11 mouse cellular contexts compared by ENCODE assay signal in genomic region chr7:28929381-28929780, GRCm38 (mm10). TPM values are rescaled to one million over a fixed set of nuclear protein-coding genes. Genes with fewer than 3 reads are reported as not detected.
DNase-seq lines count a peak whose midpoint lies in the region; ATAC-seq and TF ChIP-seq lines count a peak whose summit lies in the region.
"Had no signal": no experiment of that assay in that cellular context is flagged by ENCODE, and none has a peak within 500 bp of the region (broad histone marks: within the 10 kb centered on the region; RNA-seq: fewer than 3 reads in every experiment).

No protein-coding gene starts in this region.

- no peaks in the 10 kb centered on the region for H3K27me3 ChIP-seq in heart, embryonic 11.5 days (ENCODE audit: control insufficient read depth, insufficient read depth, low read length)
- no peaks in the 10 kb centered on the region for H3K27me3 ChIP-seq in heart, adult 2 months (ENCODE audit: control insufficient read depth, insufficient read depth, low read length)
- no peaks in the 10 kb centered on the region for H3K27me3 ChIP-seq in kidney, embryonic 14.5 days (ENCODE audit: control insufficient read depth, insufficient read depth, low read length)
- no peaks in the 10 kb centered on the region for H3K27me3 ChIP-seq in lung, postnatal 0 days (replicated peaks; ENCODE audit: insufficient read depth, low read length)
- H3K27me3 ChIP-seq in hindbrain, embryonic 14.5 days (ENCODE audit: control insufficient read depth, insufficient read depth, low read length) = no peaks in the 10 kb centered on the region

- TF ChIP-seq POLR2A in heart, adult 2 months (IDR thresholded peaks at IDR 0.05; ENCODE audit: insufficient read depth, low read depth, low read length) = no peak

- H3K4me3 ChIP-seq in heart, embryonic 11.5 days (ENCODE audit: low read depth, low read length) = no peak overlapping the region
- H3K4me3 ChIP-seq in heart, adult 2 months = no peak overlapping the region
- no peak overlapping the region for H3K4me3 ChIP-seq in kidney, embryonic 14.5 days (ENCODE audit: low read length)
- no peak overlapping the region for H3K4me3 ChIP-seq in lung, postnatal 0 days (ENCODE audit: low read depth, low read length)
- H3K4me3 ChIP-seq in hindbrain, embryonic 14.5 days (replicated peaks; ENCODE audit: low read length) = no peak overlapping the region

- H3K9ac ChIP-seq in heart, embryonic 11.5 days (ENCODE audit: low read depth, low read length) = 0 out of 2 replicates have a peak overlapping the region, but pooled peaks have one; percentile 22
- H3K9ac ChIP-seq in heart, adult 2 months (ENCODE audit: low read depth, low read length) = no peak overlapping the region
- no peak overlapping the region for H3K9ac ChIP-seq in kidney, embryonic 14.5 days (ENCODE audit: low read depth, low read length)
- no peak overlapping the region for H3K9ac ChIP-seq in lung, postnatal 0 days (replicated peaks; ENCODE audit: low read depth)
- no peak overlapping the region for H3K9ac ChIP-seq in hindbrain, embryonic 14.5 days
- H3K9ac ChIP-seq: liver, embryonic 14.5 days had no signal

- H3K27ac ChIP-seq in heart, embryonic 11.5 days (ENCODE audit: low read depth, low read length) = no peak overlapping the region
- H3K27ac ChIP-seq in heart, adult 2 months = no peak overlapping the region
- H3K27ac ChIP-seq in kidney, embryonic 14.5 days (ENCODE audit: low read depth, low read length) = peak overlapping the region; percentile 37; the same call in 1 of the 2 replicates
- peak overlapping the region; percentile 86; the same call in 1 of the 2 replicates for H3K27ac ChIP-seq in lung, postnatal 0 days (ENCODE audit: low read length)
- H3K27ac ChIP-seq in hindbrain, embryonic 14.5 days = no peak overlapping the region
- H3K27ac ChIP-seq: liver, embryonic 14.5 days had no signal

- WGBS in heart, embryonic 11.5 days (ENCODE audit: insufficient replicate concordance) = 41% methylated on average over 3 of the region's 3 CpGs
- WGBS in heart, adult 2 months = 22% methylated on average over 3 of the region's 3 CpGs
- WGBS in kidney, embryonic 14.5 days = 16% methylated on average over 3 of the region's 3 CpGs
- 21% methylated on average over 3 of the region's 3 CpGs for whole genome bisulfite sequencing in lung, postnatal 0 days
- WGBS in hindbrain, embryonic 14.5 days = 67% methylated on average over 3 of the region's 3 CpGs

- ATAC-seq in heart, embryonic 11.5 days (replicated peaks; ENCODE audit: insufficient number of reproducible peaks, low FRiP score, low TSS enrichment) = no peak
- ATAC-seq in kidney, embryonic 14.5 days (ENCODE audit: low FRiP score, low TSS enrichment) = no peak
- no peak for ATAC-seq in lung, postnatal 0 days
- ATAC-seq in hindbrain, embryonic 14.5 days (ENCODE audit: low FRiP score) = no peak
- ATAC-seq: CD4-positive, CD25-positive, alpha-beta regulatory T cell, adult 4 months had no signal

- no peak for TF ChIP-seq CTCF in heart, adult 2 months (IDR thresholded peaks at IDR 0.05)
- TF ChIP-seq CTCF in lung, postnatal 0 days (IDR thresholded peaks at IDR 0.05) = no peak

- peaks cover 4% of the 10 kb centered on the region for H3K79me2 ChIP-seq in heart, adult 2 months (replicated peaks; ENCODE audit: control insufficient read depth, insufficient read depth, low read length)

- intact Hi-C loops in heart, adult 2 months (cut with DNase I) = no loop called here

- no peak overlapping the region for H3K4me2 ChIP-seq in heart, embryonic 11.5 days
- H3K4me2 ChIP-seq in kidney, embryonic 14.5 days (replicated peaks; ENCODE audit: low read depth, low read length) = no peak overlapping the region
- no peak overlapping the region for H3K4me2 ChIP-seq in lung, postnatal 0 days (replicated peaks; ENCODE audit: low read depth, low read length)
- no peak overlapping the region for H3K4me2 ChIP-seq in hindbrain, embryonic 14.5 days (replicated peaks)

- no peaks in the 10 kb centered on the region for H3K36me3 ChIP-seq in heart, embryonic 11.5 days (ENCODE audit: control insufficient read depth, insufficient read depth, low read length)
- peaks cover 23% of the 10 kb centered on the region for H3K36me3 ChIP-seq in heart, adult 2 months (ENCODE audit: control insufficient read depth, insufficient read depth, low read length)
- no peaks in the 10 kb centered on the region; the same call in 1 of the 2 replicates for H3K36me3 ChIP-seq in kidney, embryonic 14.5 days (ENCODE audit: control insufficient read depth, insufficient read depth, low read length)
- H3K36me3 ChIP-seq in lung, postnatal 0 days (ENCODE audit: insufficient read depth, low read length) = 0 out of 2 replicates have a peak, but pooled peaks cover 5% of the 10 kb centered on the region
- no peaks in the 10 kb centered on the region for H3K36me3 ChIP-seq in hindbrain, embryonic 14.5 days (replicated peaks; ENCODE audit: control insufficient read depth, insufficient read depth)

- peaks cover 54% of the 10 kb centered on the region for H3K4me1 ChIP-seq in heart, embryonic 11.5 days (ENCODE audit: control insufficient read depth, insufficient read depth, low read length)
- peaks cover 43% of the 10 kb centered on the region for H3K4me1 ChIP-seq in heart, adult 2 months (ENCODE audit: control insufficient read depth, insufficient read depth, low read length)
- peaks cover 61% of the 10 kb centered on the region for H3K4me1 ChIP-seq in kidney, embryonic 14.5 days (ENCODE audit: control insufficient read depth, insufficient read depth, low read length)
- peaks cover 38% of the 10 kb centered on the region for H3K4me1 ChIP-seq in lung, postnatal 0 days (ENCODE audit: insufficient read depth, low read depth, low read length)
- peaks cover 10% of the 10 kb centered on the region for H3K4me1 ChIP-seq in hindbrain, embryonic 14.5 days (replicated peaks; ENCODE audit: control insufficient read depth, insufficient read depth, low read length)

- H3K9me3 ChIP-seq in heart, embryonic 11.5 days (replicated peaks; ENCODE audit: control insufficient read depth, low read length) = no peaks in the 10 kb centered on the region
- no peaks in the 10 kb centered on the region for H3K9me3 ChIP-seq in kidney, embryonic 14.5 days (ENCODE audit: control insufficient read depth, low read length)
- H3K9me3 ChIP-seq in lung, postnatal 0 days (ENCODE audit: low read length) = no peaks in the 10 kb centered on the region
- H3K9me3 ChIP-seq in hindbrain, embryonic 14.5 days (ENCODE audit: control insufficient read depth, low read length) = no peaks in the 10 kb centered on the region

- no peak for DNase-seq in heart, adult 2 months
- peak; percentile 57 for DNase-seq in ZHBTc4 (ENCODE audit: low read depth, low spot score)
- peak; percentile 58 for DNase-seq in lung, postnatal 0 days (ENCODE audit: low spot score)
- DNase-seq in hindbrain, embryonic 14.5 days (ENCODE audit: low spot score) = no peak
- no peak for DNase-seq in left cerebral cortex, adult 9 months (ENCODE audit: low spot score in 2 of 2)
- DNase-seq in thymus, adult 18-20 months = no peak

- TF ChIP-seq EP300 in heart, adult 2 months (IDR thresholded peaks at IDR 0.05; ENCODE audit: insufficient read depth, low read depth, low read length) = no peak
- no peak for TF ChIP-seq EP300 in lung, postnatal 0 days (IDR thresholded peaks at IDR 0.05)

RNA-seq across cellular contexts. Expression of gene Actn4, which starts 32.8 kb away (rescaled TPM):
- 227 and 262 TPM in 2 replicates for polyA plus RNA-seq in heart, embryonic 11.5 days (2014; fragmentation: Nextera tagmentation; extraction: Ambion mirVana)
- 10 to 100 TPM; 66.1 to 85.7 TPM for total RNA-seq in heart, adult 2 months (2021)
- 123 and 132 TPM in 2 replicates for polyA plus RNA-seq in heart, adult 2 months (2012; rRNA removed)
- 176 and 239 TPM in 2 replicates for polyA plus RNA-seq in kidney, embryonic 14.5 days (2014; fragmentation: Nextera tagmentation; extraction: Ambion mirVana)
- polyA plus RNA-seq in lung, postnatal 0 days (2015; fragmentation: Nextera tagmentation; extraction: Ambion mirVana) = 202 and 218 TPM in 2 replicates
- 133 and 147 TPM in 2 replicates for polyA plus RNA-seq in hindbrain, embryonic 14.5 days (2014; fragmentation: Nextera tagmentation; extraction: Ambion mirVana)

RNA-seq across cellular contexts. Expression of gene Capn12, which starts 48.2 kb away (rescaled TPM):
- polyA plus RNA-seq in heart, embryonic 11.5 days (2014; fragmentation: Nextera tagmentation; extraction: Ambion mirVana) = 0.46 and 0.70 TPM in 2 replicates
- under 1 TPM; 0.23 to 0.39 TPM for total RNA-seq in heart, adult 2 months (2021)
- polyA plus RNA-seq in heart, adult 2 months (2012; rRNA removed) = 0.49 and 0.61 TPM in 2 replicates
- polyA plus RNA-seq in kidney, embryonic 14.5 days (2014; fragmentation: Nextera tagmentation; extraction: Ambion mirVana) = 0.51 and 0.64 TPM in 2 replicates
- polyA plus RNA-seq in lung, postnatal 0 days (2015; fragmentation: Nextera tagmentation; extraction: Ambion mirVana) = 0.27 and 0.33 TPM in 2 replicates
- 0.09 and 0.24 TPM in 2 replicates for polyA plus RNA-seq in hindbrain, embryonic 14.5 days (2014; fragmentation: Nextera tagmentation; extraction: Ambion mirVana)
- total RNA-seq: hematopoietic stem cell, adult 5-6 weeks had no signal
- polyA plus RNA-seq: CD4-positive, CD25-positive, alpha-beta regulatory T cell, adult 4 months had no signal

RNA-seq across cellular contexts. Expression of gene Eif3k, which starts 52.3 kb away (rescaled TPM):
- polyA plus RNA-seq in heart, embryonic 11.5 days (2014; fragmentation: Nextera tagmentation; extraction: Ambion mirVana) = 278 and 286 TPM in 2 replicates
- total RNA-seq in heart, adult 2 months (2021) = 100 to 1,000 TPM; 156 to 177 TPM
- polyA plus RNA-seq in heart, adult 2 months (2012; rRNA removed) = 221 and 283 TPM in 2 replicates
- polyA plus RNA-seq in kidney, embryonic 14.5 days (2014; fragmentation: Nextera tagmentation; extraction: Ambion mirVana) = 458 and 497 TPM in 2 replicates
- 287 and 294 TPM in 2 replicates for polyA plus RNA-seq in lung, postnatal 0 days (2015; fragmentation: Nextera tagmentation; extraction: Ambion mirVana)
- polyA plus RNA-seq in hindbrain, embryonic 14.5 days (2014; fragmentation: Nextera tagmentation; extraction: Ambion mirVana) = 291 and 321 TPM in 2 replicates

RNA-seq across cellular contexts. Expression of gene Map4k1, which starts 52.5 kb away (rescaled TPM):
- polyA plus RNA-seq in heart, embryonic 11.5 days (2014; fragmentation: Nextera tagmentation; extraction: Ambion mirVana) = 6.8 and 6.9 TPM in 2 replicates
- total RNA-seq in heart, adult 2 months (2021) = 1 to 10 TPM in 1 of 2 experiments, under 1 TPM in 1; 0.91 to 1.1 TPM
- 2.7 and 3.4 TPM in 2 replicates for polyA plus RNA-seq in heart, adult 2 months (2012; rRNA removed)
- polyA plus RNA-seq in kidney, embryonic 14.5 days (2014; fragmentation: Nextera tagmentation; extraction: Ambion mirVana) = 9.8 and 12.6 TPM in 2 replicates
- polyA plus RNA-seq in lung, postnatal 0 days (2015; fragmentation: Nextera tagmentation; extraction: Ambion mirVana) = 2.0 and 3.5 TPM in 2 replicates
- 8.6 and 10.4 TPM in 2 replicates for polyA plus RNA-seq in hindbrain, embryonic 14.5 days (2014; fragmentation: Nextera tagmentation; extraction: Ambion mirVana)

Comparison
In these comparisons a context has a peak if more than half of its experiments do, and no peak if none do; other contexts are left out.
1. H3K27ac ChIP-seq: peak in kidney, embryonic 14.5 days (single experiment) and lung, postnatal 0 days (single experiment); none in heart, embryonic 11.5 days (single experiment), heart, adult 2 months (single experiment) and hindbrain, embryonic 14.5 days (single experiment).
2. DNase-seq: peak in ZHBTc4 (single experiment) and lung, postnatal 0 days (single experiment); none in heart, adult 2 months (0 of 2), hindbrain, embryonic 14.5 days (single experiment), left cerebral cortex, adult 9 months (0 of 2) and thymus, adult 18-20 months (0 of 2).